Mouse (Mus musculus) stomach, postnatal 0 days (tissue): Measurements from ENCODE around the gene Wdtc1.

Experiments
- CTCF ChIP-seq: IDR thresholded peaks from 2 replicates; pipeline ENCODE4 v1.5.1; 2016; ENCODE audit warnings: antibody characterized with exemption, low read depth, mild to moderate bottlenecking, moderate library complexity
- EP300 ChIP-seq: optimal IDR thresholded peaks from 2 replicates; pipeline ENCODE3; 2016; ENCODE audit warnings: antibody characterized with exemption

DNA sequence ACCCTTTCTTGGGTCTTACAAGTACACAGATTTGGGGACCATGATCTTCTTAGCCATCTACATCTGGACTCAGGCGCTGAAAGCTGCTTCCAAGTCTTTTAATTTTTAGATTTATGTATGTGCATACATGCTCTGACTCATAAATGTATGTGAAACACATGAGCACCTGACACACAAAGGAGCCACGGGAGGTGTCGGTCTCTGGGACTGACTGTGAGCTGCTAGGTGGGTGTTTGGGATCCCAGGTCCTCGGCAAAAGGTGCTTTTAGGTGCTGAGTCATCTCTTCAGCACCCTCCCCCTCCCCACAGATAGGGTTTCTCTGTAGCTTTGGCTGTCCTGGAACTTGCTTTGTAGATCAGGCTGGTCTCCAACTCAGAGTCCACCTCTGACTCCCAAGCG, 89.5 kb downstream of the Wdtc1 start:
- TF ChIP-seq CTCF (no peak), EP300 (no peak)
